Mouse (Mus musculus): ENCODE data around the gene Ttc34. TPM values are rescaled to one million over a fixed set of nuclear protein-coding genes. Genes with fewer than 3 reads are reported as not detected.

The Ttc34 gene
- 0.10 TPM in 1 of 2 replicates, not detected in the other for polyA plus RNA-seq (2015; fragmentation: Nextera tagmentation; extraction: Ambion mirVana)

- no peak within 1 kb of the TSS for H3K27ac ChIP-seq
- no peak within 1 kb of the TSS for H3K4me3 ChIP-seq (replicated peaks)
- H3K4me2 ChIP-seq (replicated peaks): no peak within 1 kb of the TSS
- no peaks in the 10 kb centered on the region for H3K36me3 ChIP-seq
- no peak within 1 kb of the TSS for H3K9ac ChIP-seq
- no peaks in the 10 kb centered on the region; the same call in 1 of the 2 replicates for H3K27me3 ChIP-seq (replicated peaks)
- H3K4me1 ChIP-seq (replicated peaks): no peaks in the 10 kb centered on the region
- ATAC-seq: peak; percentile 45; the same call in 1 of the 2 replicates
- H3K9me3 ChIP-seq: no peaks in the 10 kb centered on the region
- WGBS: 43% methylated on average over 2 of the region's 2 CpGs
These were observed at the start of gene Ttc34 for GRCm38 (mm10) chr4:154837170-154837569. TSS of gene Ttc34 (plus strand) at chr4:154837459.

- H3K27ac ChIP-seq: peak overlapping the region; percentile 54; the same call in 1 of the 2 replicates
- no peak overlapping the region for H3K4me2 ChIP-seq (replicated peaks)
- H3K4me3 ChIP-seq (replicated peaks): no peak overlapping the region
- no peaks in the 10 kb centered on the region for H3K36me3 ChIP-seq
- peaks cover 15% of the 10 kb centered on the region for H3K4me1 ChIP-seq (replicated peaks)
- no peak overlapping the region for H3K9ac ChIP-seq
- no peaks in the 10 kb centered on the region for H3K27me3 ChIP-seq (replicated peaks)
- peak; percentile 27; the same call in 1 of the 2 replicates for ATAC-seq
- no peaks in the 10 kb centered on the region for H3K9me3 ChIP-seq
- 35% methylated on average over 13 of the region's 13 CpGs for WGBS
These were observed 49.1 kb upstream of the Ttc34 start for GRCm38 (mm10) chr4:154787960-154788702.

- ATAC-seq: no peak
- H3K27ac ChIP-seq: no peak overlapping the region
- no peak overlapping the region for H3K4me2 ChIP-seq (replicated peaks)
- no peak overlapping the region for H3K4me3 ChIP-seq (replicated peaks)
- H3K36me3 ChIP-seq: no peaks in the 10 kb centered on the region
- H3K4me1 ChIP-seq (replicated peaks): peaks cover 9% of the 10 kb centered on the region
- WGBS: 75% methylated on average over 7 of the region's 7 CpGs
- H3K9ac ChIP-seq: no peak overlapping the region
- no peaks in the 10 kb centered on the region for H3K27me3 ChIP-seq (replicated peaks)
- H3K9me3 ChIP-seq: no peaks in the 10 kb centered on the region
These were observed 45.4 kb upstream of the Ttc34 start for GRCm38 (mm10) chr4:154791894-154792293.

DNA sequence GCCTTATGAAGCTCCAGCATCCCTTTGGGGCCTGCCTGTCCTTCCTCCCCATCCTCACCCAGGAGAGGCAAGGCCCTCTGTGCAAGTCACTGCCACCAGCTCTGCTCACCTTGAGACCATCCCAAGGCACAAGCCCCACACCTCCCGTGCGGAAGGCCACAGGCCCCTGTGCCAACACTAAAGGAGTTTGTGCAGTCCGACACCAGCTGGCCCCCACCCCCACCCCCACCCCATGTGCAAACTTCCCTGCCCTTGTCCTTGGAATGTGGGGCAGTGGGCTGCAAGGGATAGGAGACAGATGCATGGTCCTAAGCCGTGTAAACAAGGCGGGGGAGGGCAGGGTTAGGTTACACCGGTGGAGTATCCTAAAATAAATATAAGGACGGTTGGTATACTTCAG is 43.8 kb upstream of the Ttc34 start:
- H3K4me1 ChIP-seq (replicated peaks): peaks cover 3% of the 10 kb centered on the region
- H3K4me2 ChIP-seq (replicated peaks): no peak overlapping the region
- WGBS: 42% methylated on average over 7 of the region's 7 CpGs
- H3K36me3 ChIP-seq: no peaks in the 10 kb centered on the region
- H3K4me3 ChIP-seq (replicated peaks): no peak overlapping the region
- no peaks in the 10 kb centered on the region for H3K9me3 ChIP-seq
- no peak overlapping the region for H3K27ac ChIP-seq
- no peak for ATAC-seq
- no peaks in the 10 kb centered on the region for H3K27me3 ChIP-seq (replicated peaks)
- no peak overlapping the region for H3K9ac ChIP-seq

GRCm38 (mm10) chr4:154797834-154798233 is 39.4 kb upstream of the Ttc34 start:
- Histone ChIP-seq H3K4me2 (replicated peaks) (no peak overlapping the region), H3K9ac (no peak overlapping the region), H3K36me3 (no peaks in the 10 kb centered on the region), H3K4me3 (replicated peaks) (no peak overlapping the region), H3K4me1 (replicated peaks) (0 out of 2 replicates have a peak, but pooled peaks cover 5% of the 10 kb centered on the region), H3K27me3 (replicated peaks) (peaks cover 19% of the 10 kb centered on the region), H3K27ac (no peak overlapping the region), H3K9me3 (no peaks in the 10 kb centered on the region)
- no peak for ATAC-seq
- 7% methylated on average over 4 of the region's 4 CpGs for WGBS

- no peak overlapping the region for H3K4me3 ChIP-seq (replicated peaks)
- H3K9ac ChIP-seq: no peak overlapping the region
- no peak for ATAC-seq
- H3K4me1 ChIP-seq (replicated peaks): 0 out of 2 replicates have a peak, but pooled peaks cover 5% of the 10 kb centered on the region
- H3K4me2 ChIP-seq (replicated peaks): no peak overlapping the region
- WGBS: 42% methylated on average over 5 of the region's 5 CpGs
- H3K36me3 ChIP-seq: no peaks in the 10 kb centered on the region
- H3K9me3 ChIP-seq: no peaks in the 10 kb centered on the region
- peaks cover 19% of the 10 kb centered on the region for H3K27me3 ChIP-seq (replicated peaks)
- H3K27ac ChIP-seq: no peak overlapping the region
These were observed 36.7 kb upstream of the Ttc34 start for GRCm38 (mm10) chr4:154800543-154800942.

- WGBS: 9% methylated on average over 26 of the region's 26 CpGs
- no peak overlapping the region for H3K4me3 ChIP-seq (replicated peaks)
- H3K9me3 ChIP-seq: no peaks in the 10 kb centered on the region
- no peak overlapping the region for H3K9ac ChIP-seq
- no peak for ATAC-seq
- H3K27ac ChIP-seq: no peak overlapping the region
- no peaks in the 10 kb centered on the region for H3K36me3 ChIP-seq
- peaks cover 22% of the 10 kb centered on the region for H3K27me3 ChIP-seq (replicated peaks)
- H3K4me2 ChIP-seq (replicated peaks): peak overlapping the region; percentile 26; the same call in 1 of the 2 replicates
- H3K4me1 ChIP-seq (replicated peaks): 0 out of 2 replicates have a peak, but pooled peaks cover 5% of the 10 kb centered on the region
These were observed 35.0 kb upstream of the Ttc34 start for GRCm38 (mm10) chr4:154802210-154802609.

DNA sequence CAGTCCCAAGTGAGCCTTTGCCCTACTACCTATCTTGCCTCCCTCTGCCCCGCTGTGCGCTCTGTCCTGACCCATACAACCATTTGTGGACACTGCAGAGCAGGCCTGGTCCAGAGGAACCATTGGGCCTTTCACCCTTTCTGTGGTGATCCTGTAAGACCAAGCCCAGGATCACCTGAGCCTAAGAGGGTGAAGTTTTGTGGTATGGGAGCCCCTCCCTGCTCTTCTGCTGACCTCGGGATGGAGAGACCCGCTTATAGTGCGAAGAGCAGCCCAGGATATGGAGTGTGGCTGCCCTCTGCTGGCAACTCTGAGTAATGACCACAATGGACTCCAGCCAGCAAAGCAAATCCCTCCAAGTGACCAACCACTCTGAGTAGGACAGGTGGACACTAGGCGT is 11.6 kb upstream of the Ttc34 start:
- WGBS: 32% methylated on average over 6 of the region's 6 CpGs
- Histone ChIP-seq H3K9me3 (no peaks in the 10 kb centered on the region), H3K27me3 (replicated peaks) (no peaks in the 10 kb centered on the region), H3K27ac (no peak overlapping the region), H3K4me2 (replicated peaks) (no peak overlapping the region), H3K9ac (no peak overlapping the region), H3K4me3 (replicated peaks) (no peak overlapping the region), H3K4me1 (replicated peaks) (peaks cover 3% of the 10 kb centered on the region; the same call in 1 of the 2 replicates), H3K36me3 (no peaks in the 10 kb centered on the region)
- peak; percentile 36 for ATAC-seq

DNA sequence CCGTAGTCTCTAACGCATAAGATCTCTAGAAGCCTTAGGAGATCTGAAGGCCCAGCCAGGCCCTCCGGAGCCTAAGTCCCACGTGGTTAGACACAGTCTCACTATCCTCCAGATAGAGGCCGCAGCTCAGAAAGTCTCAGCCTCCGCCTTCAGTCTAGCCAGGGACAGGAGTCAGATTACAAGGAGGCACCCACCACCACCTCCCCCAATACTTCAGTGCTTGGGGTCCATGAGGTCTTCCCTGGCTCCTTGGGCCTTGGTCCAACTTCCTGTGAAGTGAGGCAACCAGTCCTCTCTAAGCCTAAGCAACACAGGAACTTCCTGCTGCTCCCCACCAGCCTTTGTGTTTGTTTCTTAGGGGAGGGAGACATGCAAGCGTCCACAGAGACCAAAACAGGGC is 11.0 kb upstream of the Ttc34 start:
- H3K36me3 ChIP-seq: no peaks in the 10 kb centered on the region
- H3K9ac ChIP-seq: no peak overlapping the region
- WGBS: 54% methylated on average over 7 of the region's 7 CpGs
- no peak overlapping the region for H3K4me3 ChIP-seq (replicated peaks)
- H3K4me1 ChIP-seq (replicated peaks): peaks cover 3% of the 10 kb centered on the region; the same call in 1 of the 2 replicates
- no peaks in the 10 kb centered on the region for H3K27me3 ChIP-seq (replicated peaks)
- no peak overlapping the region for H3K27ac ChIP-seq
- H3K4me2 ChIP-seq (replicated peaks): no peak overlapping the region
- H3K9me3 ChIP-seq: no peaks in the 10 kb centered on the region
- 0 out of 2 replicates have a peak, but pooled peaks have one; percentile 34 for ATAC-seq

DNA sequence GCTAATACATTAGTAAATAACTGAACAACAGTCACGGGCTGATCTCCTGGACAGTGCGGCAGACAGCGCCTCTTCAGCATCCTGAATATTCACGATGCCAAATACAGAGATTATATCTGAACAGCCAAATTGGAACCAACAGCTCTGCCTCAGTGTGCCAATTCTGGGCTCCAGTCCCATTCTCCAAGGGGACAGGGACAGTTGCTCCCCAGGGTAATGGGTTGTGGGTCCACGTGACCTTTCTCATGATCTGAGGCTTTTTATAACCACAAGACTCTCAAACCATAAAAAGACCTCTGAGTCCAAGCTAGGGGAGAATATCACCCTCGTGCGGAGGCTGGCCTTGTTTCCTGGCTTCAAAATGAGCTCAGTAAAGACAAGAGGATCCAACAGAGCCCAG is 10.1 kb upstream of the Ttc34 start:
- Histone ChIP-seq H3K27ac (no peak overlapping the region), H3K4me2 (replicated peaks) (no peak overlapping the region), H3K4me1 (replicated peaks) (peaks cover 3% of the 10 kb centered on the region; the same call in 1 of the 2 replicates), H3K27me3 (replicated peaks) (no peaks in the 10 kb centered on the region), H3K36me3 (no peaks in the 10 kb centered on the region), H3K4me3 (replicated peaks) (no peak overlapping the region), H3K9me3 (no peaks in the 10 kb centered on the region), H3K9ac (no peak overlapping the region)
- no peak for ATAC-seq
- whole genome bisulfite sequencing: 86% methylated on average over 7 of the region's 7 CpGs

DNA sequence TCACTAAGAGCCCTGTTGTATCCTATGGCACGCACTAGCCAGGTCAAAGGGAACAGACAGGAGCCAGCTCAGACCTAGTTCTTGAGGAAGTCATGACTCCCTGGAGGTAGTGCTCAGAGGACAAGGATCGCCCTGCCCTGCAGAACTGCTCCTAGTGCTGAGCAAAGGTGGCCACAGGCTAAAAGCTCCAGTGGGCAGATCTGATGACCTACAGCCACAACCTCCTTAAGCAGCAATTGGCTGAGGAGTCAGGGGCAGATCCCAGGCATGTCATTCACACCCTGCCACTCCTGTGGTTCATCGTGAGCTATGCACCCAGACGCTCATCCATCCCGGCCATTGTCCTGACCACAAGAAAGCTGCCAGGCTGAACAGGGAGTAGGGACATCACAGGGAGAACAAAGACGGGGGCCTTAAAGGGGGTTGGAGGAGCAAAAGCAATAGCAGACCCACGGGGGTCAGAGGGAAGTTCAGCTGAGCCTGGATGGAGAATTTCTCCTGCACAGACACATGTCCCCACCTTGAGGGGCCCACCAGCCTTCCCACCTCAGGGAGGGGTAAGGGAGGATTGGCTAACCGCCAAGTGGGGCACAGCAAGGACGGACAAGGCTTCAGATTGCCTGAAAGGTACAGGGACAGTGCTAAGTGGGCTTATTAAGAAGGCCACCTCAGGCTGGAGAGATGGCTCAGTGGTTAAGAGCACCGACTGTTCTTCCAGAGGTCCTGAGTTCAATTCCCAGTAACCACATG is 9.2 kb upstream of the Ttc34 start:
- no peaks in the 10 kb centered on the region for H3K9me3 ChIP-seq
- no peak overlapping the region for H3K27ac ChIP-seq
- no peaks in the 10 kb centered on the region for H3K27me3 ChIP-seq (replicated peaks)
- WGBS: 47% methylated on average over 10 of the region's 10 CpGs
- ATAC-seq: no peak
- H3K4me1 ChIP-seq (replicated peaks): peaks cover 3% of the 10 kb centered on the region; the same call in 1 of the 2 replicates
- no peaks in the 10 kb centered on the region for H3K36me3 ChIP-seq
- no peak overlapping the region for H3K4me2 ChIP-seq (replicated peaks)
- no peak overlapping the region for H3K9ac ChIP-seq
- H3K4me3 ChIP-seq (replicated peaks): no peak overlapping the region

GRCm38 (mm10) chr4:154831915-154832573 is 5.2 kb upstream of the Ttc34 start:
- no peak overlapping the region for H3K27ac ChIP-seq
- no peak overlapping the region for H3K4me2 ChIP-seq (replicated peaks)
- no peak overlapping the region for H3K9ac ChIP-seq
- no peaks in the 10 kb centered on the region for H3K27me3 ChIP-seq (replicated peaks)
- H3K4me3 ChIP-seq (replicated peaks): no peak overlapping the region
- 38% methylated on average over 9 of the region's 9 CpGs for WGBS
- H3K4me1 ChIP-seq (replicated peaks): 0 out of 2 replicates have a peak, but pooled peaks cover 3% of the 10 kb centered on the region
- ATAC-seq: no peak
- H3K9me3 ChIP-seq: no peaks in the 10 kb centered on the region
- H3K36me3 ChIP-seq: no peaks in the 10 kb centered on the region
